Mouse (Mus musculus) adrenal gland, adult 18-20 months (tissue): ENCODE measurements at regions not wholly inside any gene's neighbourhood (a gene's known extent, or its start where the extent isn't known, plus 50 kb on each side); places are given as distances from the start of the nearest gene placed in this dataset.

Experiments
- DNase-seq, 2 experiments: peaks; one replicate each; pipeline ENCODE4 v3.0.0; 2021 to 2022; ENCODE audit warnings: low spot score in 2 of 2

DNA sequence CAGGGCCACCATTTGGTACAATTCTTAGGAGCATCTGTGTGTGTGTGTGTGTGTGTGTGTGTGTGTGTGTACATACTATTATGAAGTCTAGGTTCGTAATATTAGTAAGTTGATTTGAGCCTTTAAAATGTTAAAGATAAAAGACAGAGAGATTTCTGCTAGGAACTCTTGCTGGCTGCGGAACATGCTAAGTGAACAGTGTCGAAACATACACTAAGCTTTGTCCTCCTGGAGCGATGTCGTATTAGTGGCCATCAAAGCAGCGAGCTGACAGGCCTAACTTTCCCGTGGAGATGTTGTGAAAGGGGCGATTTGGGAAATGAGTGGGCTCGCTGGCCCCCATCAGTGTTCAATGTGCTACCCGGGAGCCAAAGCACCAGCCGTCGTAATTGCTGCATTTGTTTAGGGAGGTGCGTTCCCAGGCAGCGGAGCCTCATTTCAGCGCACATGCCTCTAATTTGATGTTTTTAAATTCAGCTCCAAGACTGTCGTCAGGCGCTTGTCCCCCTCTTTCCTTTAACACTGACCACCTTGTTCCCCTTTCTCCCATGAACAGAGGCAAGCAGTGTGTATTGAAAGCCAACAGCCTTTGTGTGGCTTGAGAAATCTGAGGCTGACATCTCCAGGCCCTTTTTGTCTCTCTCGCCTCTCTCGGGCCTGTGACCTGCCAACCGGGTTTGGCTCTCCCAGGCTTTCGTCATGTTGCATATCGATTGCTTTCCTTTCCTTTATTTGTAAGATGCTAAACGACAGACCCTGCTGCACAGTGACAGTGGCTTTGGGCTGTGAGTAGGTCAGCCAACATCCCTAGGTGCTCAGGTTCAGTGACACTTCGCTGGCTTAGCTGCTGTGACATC is 426.3 kb downstream of the Sorl1 start:
- no peak for DNase-seq

DNA sequence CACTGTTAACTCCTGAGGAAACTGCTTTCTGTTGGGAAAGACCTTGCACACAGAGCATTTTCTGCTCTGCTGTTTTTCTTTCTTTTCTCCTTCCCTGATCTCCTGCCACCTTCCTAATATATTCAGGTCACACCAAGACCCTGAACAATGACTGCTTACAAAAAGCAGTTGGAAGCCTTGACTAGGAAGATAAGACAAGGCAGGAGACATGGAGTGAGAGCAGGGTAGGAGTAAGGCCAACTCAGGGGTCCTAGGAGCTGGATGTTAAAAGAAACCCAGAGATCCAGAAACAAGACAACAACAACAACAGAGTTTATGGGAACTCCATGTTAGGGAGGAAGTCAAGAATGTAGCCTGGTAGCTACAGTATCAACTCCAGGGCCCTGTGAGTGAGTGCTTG is 426.9 kb downstream of the Sorl1 start:
- DNase-seq = no peak

DNA sequence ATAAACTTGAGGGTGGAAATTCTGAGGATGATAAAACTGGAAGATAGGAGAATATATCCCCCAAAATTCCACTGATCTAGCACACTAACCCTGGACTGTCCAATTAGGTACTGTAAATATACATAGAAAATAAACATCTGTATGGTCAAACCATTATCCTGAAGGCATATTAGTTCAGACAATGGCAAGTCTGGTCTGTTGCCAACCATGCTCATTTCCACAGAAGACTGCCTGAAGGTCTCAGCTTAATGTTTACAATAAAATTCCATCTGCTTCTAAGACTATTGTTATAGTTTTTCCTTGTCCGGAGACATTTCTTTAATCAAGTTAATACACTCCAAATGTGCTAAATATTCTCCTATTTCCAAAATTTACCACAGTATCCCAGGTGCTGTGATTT is 441.2 kb downstream of the Sorl1 start:
- DNase-seq = no peak

DNA sequence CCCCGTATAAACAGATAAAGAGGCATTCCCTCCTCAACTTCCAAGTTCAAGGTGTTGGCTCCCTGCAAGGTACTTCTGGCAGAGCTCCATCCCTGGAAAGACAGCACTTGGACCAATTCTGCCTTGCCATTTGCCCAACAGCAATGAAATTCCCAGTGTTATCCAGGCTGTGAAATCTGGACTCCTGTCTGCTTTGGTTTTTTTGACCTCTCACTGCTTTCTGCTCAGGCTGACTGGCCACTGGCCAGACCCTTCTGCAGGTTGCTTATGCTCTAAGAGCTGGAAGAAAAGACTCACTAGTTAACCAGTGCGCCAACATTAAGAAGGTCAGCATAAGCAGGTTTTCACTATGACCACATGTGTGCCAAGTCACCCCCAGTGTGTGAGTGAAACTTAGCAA is 448.4 kb downstream of the Sorl1 start:
- no peak for DNase-seq

DNA sequence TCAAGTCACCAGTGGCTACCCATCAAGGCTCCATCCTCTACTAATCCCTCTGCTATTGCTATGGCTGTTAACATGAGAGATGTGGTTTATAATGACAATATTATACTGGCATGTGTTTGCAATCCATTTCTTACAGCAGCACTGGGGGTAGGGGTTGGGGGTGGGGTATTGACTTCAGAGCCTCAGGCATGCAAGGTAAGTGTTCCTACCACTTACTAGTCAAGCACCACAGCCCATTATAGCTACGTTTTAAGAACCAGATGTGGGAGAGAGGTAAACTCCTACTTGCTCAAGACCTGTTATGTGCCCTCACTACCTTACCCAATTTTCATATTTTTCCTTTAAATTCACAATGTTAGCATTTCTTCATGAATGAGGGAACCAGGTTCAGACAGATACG is 451.1 kb downstream of the Sorl1 start:
- no peak for DNase-seq

DNA sequence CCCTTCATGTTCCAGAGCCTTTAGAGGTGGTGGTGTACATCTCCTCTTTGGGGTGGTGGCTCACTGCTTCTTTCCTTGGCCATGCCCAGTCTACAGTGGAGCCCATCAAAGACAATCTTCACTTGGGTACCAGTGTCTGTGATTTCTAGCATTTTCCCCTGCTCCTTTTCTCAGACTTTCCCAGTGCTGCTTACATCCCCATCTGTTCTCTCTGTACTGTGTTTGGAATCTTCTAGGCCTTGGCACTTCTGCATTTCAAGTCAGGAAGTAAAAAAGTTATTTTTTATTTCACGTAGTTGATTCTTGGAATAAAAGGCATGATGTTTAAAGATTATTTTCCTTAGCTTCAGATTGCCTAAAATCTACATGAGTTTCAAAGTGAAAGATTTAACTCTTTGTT is 455.4 kb downstream of the Sorl1 start:
- no peak for DNase-seq

DNA sequence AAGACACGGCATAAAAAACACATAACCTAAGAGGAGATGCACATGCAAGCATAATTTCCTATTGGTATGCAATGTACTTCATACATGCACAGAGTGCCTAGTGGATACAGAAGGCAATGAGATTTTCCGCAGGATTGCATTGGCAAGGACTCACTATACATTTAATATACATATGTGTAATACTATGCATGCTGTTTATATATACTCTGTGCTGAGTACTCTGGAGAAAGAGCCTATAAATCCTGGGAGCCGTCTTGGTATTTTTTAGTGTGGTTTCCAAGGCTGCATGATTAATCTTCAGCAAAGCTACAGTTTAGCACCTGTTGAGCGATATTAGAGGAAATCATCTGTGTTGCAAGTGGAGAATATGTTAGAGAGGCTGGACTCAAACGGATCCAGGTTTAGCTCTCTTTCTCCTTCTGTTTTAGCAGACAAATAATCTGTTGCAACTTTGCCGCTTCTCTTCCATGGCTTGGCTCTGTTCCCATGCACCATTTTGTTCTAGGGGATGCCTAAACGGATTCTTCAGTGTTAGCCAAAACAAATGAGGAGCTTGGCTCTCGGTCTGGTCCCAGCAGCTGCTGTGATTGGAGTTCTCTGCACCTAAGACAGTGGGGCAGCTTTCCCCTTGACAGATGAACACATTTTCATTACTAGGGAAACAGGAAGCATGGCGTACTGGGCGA is 459.0 kb downstream of the Sorl1 start:
- DNase-seq = no peak

DNA sequence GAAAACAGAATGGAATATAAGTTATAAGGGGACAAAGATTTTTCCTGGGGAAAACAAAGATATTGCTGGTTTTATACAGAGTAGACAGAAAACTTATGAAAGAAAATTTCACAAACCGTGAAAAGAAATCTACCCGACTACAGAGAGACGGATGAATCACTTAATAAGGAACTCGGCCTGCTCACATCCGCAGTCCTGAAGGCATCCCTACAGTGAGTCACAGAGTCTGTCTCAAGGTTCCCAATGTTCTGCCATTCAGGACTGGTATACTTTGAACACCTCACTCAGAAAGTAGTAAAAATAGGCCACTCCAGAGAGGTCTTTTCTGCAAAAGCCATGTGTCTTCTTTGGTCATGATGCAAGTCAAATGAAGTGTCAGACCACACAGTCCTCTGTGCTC is 463.5 kb downstream of the Sorl1 start:
- DNase-seq = no peak

DNA sequence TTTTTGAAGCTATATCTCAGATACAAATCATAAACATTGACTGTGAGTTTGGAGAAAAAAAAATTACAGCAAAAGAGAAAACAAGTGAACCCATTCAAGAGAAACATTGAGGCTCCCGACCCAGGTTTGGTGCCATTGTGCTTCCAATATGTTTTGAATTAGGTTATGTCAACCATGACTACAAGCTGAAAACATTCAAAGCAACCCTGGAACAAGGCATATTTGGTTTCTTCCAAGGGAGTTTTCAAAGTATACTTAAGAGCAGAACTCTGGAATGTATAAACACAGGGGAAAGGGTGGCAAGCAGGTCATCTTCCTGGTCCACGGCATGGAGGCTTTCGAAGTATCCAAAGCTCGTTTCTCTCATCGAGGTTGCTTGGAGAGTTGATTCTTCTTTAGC is 464.1 kb downstream of the Sorl1 start:
- no peak for DNase-seq

DNA sequence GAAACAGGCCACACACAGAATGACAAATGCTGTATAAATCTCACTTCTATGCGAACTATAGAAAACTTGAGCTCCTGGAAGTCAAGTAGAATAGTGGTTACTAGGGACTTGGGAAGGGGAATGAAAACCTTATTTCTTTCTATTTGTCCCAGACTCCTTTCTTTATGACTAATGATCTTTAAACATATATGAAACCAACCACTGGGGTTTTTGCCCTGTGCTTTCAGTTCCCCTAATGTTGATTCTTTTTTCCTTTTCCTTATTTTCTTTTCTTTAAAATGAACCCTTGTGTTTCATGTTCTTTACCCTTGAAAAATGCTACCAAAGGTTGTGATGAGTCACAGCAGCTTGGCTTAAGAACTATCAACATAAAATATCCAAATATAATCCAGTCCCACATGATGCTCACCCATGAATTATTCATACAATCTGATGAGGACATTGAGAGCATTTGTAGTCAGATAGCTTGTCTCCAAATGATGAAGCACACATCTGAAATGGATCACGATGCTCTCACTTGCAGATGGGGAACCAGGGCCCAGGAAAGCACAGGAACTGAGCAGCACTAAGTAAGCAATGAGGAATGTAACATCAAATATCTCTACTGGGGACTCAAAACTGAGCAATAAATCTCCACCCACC is 470.2 kb upstream of the Ubash3b start:
- no peak for DNase-seq

DNA sequence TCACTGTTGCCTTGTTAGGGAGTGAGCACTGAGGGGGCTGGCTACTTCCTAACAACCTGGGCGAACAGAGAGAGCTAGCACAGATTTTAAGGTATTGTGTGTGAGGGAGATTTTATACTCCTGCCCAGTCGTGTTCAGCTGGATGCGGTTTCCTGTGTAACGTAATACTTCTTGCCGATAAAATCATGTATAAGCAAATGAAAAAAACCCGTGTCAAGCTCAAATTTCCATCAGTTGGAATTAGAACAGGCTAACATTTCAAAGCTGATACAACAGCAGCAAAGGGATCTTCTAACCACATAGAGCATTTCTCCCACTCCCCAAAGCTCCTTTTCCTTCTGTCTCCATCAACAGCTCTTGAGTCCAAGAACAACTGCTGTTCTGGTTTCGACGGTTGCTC is 459.8 kb upstream of the Ubash3b start:
- DNase-seq = no peak

DNA sequence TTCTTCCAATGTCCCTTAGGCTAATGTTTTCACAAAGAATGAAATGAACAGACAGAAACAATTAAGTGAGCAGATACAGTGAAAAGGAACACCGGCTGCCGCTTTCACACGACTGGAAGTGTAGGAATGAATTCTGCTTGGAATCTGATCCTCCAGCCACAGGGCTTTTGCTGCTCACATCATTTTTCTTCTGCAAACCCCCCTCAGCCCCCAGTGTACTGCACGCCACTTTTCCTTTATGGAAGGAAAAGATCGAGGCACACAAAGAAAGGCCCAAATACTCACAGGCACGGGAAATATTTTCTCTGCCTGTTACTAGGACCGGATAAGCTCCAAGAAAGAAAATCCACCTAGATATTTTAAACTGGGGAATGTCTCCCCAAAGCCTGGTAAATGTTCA is 452.5 kb upstream of the Ubash3b start:
- no peak for DNase-seq

DNA sequence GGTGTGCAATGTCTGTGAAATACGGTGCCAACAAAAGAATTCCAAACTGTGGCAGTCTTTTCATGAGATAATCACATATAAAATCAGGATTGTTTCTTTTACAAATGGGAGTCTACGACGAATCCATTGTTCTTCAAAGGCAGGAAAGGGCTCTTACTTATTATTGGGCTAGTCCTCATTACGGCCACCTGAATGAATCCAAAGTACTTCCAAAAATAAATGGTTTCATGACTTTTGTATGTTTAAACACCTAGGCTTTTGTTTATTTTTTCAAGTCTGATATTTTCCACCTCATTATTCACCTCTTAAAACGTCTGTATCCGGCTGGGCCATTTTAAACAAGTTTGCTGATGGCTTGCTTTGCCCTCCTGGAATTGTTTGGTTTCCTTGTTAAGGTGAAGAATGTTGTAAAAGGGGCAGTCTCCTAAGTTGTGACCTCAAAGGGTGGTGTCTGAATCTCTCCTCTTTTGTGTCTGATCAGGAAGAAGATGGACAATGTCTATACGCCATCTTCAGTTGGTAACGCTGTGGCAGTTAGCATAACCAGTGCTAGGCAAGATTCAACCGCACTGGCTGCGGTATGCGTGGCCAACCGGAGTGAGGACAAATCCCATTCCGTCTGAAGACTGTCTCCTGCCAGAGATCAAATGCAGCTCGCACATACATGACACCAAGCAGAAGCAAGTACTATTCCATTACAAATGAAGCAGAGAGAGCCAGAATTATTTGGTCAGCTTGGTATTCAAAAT is 451.5 kb upstream of the Ubash3b start:
- no peak for DNase-seq

DNA sequence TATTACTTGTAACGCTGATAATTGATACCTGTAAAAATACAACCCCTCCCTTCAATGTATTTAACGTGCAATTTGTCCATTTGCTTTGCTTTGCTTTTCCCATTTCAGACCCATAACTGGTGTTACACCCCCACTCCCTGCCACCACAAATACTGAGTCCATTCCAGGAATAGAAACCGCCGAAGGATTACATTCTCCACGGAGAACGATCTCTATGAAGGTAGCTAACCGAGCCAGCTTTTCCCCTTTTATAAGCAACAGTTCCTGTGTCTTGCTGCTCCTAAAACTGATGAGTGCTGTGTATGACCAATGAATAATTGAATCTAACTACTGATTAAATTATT is 450.9 kb upstream of the Ubash3b start:
- no peak for DNase-seq

DNA sequence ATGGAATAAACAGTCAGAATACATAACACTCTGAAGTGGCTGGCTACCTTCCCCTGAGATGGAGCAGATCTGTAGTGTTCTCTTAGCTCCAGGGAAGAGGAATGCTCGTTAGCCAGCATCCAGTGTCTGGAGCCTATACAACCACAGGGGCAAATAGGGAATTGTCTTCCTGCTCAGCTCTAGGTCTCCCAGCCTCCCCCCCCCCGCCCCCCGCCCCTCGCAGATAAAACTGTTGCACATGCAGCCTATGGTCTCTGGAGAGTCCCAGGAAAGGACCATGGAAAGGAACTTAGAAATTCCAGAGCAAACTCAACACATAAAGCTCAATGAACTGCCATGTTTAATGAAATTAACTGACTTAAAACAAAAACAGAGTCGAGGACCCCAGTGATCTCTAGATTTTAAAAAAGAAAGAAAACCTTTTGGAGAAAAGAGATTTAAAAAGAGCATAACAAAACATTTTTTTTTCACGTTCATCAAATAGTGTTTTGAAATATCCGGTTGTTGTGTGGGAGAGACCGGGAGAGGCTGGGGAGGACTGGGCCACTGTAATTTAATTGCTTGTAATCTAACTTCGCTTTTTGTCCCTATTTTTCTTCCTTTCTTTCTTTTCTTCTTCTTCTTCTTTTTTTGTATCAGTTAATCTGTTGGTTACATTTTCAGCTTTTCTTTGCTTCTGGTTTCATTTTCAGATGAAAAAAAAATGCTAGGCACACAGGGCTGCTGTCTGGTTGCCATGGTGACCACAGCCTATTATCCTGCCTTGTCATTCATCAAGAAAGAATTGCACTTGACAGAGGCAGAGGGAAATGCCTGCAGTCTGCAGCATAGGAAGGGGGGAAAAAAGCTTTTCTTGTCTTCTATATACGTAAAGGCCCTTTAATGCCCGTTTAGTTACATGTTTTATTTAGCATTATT is 450.3 kb upstream of the Ubash3b start:
- peak in 1 of 2 experiments; percentile 9 for DNase-seq

DNA sequence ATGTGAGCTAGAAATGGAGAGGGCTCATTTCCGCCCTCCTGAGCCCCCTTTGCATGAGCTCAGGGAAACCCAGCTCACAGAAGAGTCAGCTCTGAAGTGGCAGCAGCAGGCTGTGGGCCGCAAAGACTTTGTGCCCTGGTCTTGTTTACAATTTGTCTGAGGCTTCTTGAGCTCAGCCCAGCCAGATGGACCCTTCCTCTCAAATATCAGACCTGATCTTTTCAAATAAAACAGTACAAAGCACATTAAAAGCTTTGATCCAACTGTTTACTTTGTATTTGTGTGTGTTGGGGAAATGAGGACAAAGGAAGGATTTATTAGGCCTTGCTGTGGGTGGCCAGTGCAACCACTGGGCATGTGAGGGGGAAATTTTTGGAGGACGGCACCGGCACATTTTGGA is 448.9 kb upstream of the Ubash3b start:
- DNase-seq = no peak

DNA sequence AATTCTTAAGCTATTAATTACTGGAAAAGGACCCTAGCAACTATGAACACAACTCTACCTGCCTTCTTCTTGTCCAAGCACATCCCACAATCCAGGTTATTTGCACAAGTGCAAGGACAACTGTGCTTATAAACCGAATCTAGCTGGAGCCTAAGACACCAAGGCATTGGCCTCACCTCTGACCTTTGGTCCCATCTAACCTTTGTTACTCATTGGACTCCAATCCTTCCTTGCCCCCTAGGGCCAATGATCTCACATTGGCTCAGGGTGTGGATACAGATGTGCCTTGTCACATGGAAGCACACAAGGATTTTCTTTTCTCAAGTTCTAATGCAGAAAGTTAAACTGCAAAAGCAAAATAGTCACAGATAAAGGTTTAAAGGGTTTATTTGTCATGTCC is 444.6 kb upstream of the Ubash3b start:
- no peak for DNase-seq

DNA sequence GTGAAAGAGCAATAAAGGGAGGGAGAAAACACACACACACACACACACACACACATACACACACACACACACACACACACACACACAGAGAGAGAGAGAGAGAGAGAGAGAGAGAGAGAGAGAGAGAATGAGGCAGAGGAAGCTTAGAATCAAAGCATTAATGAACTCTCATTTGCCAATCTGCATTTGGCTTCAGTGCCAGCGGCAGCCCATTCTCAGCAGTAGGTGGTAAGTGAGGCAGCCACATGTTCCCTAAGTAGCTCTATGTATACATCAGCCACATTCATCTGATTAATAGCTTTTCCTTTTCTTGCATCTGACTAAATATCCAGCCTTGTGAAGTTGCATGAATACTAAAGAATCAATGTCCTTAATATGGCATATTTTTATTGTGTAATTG is 443.4 kb upstream of the Ubash3b start:
- DNase-seq = no peak

DNA sequence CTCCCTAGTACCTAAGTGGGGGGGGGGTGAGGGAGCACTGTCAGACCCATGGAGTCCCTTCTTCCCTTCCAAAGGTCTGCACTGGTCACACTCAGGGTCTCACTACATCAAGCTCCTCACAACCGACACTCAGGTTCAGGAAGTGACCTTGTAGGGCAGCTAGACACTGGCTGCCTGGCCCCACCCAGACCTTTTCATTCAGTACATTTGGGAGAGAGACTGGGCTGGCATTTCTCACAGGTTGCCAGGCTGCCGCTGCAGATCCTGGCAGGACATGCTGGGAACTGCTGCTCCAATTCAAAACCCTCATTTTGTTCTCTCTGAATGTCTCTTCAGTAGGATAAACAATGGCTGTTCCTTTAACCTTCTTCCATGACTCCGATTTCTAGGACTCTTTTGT is 439.3 kb upstream of the Ubash3b start:
- DNase-seq = no peak

DNA sequence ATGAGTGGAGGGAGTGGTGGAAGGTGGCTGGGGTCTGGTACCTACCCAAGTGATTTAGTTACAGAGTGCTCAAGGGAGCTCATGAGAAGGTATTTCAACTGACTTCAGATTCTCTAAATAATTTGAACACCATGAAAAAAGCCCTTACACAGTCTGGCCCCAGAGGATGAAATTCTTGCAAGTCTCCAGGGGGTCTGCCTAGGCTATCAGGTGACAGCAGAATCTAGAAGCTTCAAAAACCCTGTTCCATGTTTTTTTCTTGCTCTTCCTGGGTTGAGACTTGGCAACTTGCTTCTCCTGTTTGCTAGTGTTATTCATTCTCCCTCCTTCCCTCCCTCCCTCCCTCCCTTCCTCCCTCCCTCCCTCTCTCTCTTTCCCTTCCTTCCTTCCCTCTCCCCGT is 438.4 kb upstream of the Ubash3b start:
- no peak for DNase-seq

DNA sequence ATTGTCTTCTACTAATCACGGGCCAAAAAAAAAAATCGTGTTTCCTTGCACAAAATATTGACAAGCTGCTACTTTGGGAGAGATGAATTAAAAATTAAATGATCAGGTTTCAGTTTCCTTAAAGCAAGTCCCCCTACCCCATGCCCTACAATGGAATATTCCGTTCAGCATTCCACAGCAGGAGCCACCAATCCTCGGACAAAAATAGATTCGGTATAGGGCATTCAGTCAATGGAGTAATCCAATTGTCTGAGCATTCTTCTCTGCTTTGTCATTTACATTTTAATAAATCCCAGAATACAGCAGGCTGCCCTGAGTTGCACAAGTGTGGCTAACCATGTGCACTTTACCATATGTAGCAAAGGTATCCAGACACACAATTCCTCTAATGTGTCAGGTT is 434.3 kb upstream of the Ubash3b start:
- no peak for DNase-seq
